Mouse (Mus musculus) heart, embryonic 15.5 days (tissue): Measurements from ENCODE around the gene Ssc5d. TPM values are rescaled to one million over a fixed set of nuclear protein-coding genes. Genes with fewer than 3 reads are reported as not detected.
"Not testable (repeated sequence)": the region's sequence is repeated elsewhere in the genome, so short reads cannot be mapped to it uniquely, and the experiment has no call there.

Source experiments
- ATAC-seq: fragments of 200-750 bp; cut with Nextera tagmentation; replicated peaks from 2 replicates; pipeline ENCODE4 v1.8.0; 2017; ENCODE audit warnings: low read depth, moderate TSS enrichment; ENCODE audit not compliant: insufficient number of reproducible peaks, insufficient read depth, low FRiP score
- H3K27ac ChIP-seq: fragments of 300-500 bp; sonication (generic); 2 replicates; pipeline ENCODE4 v1.5.1; 2015; ENCODE audit warnings: mild to moderate bottlenecking, inconsistent platforms
- H3K27me3 ChIP-seq: fragments of 300-500 bp; sonication (generic); 2 replicates; pipeline ENCODE4 v1.6.1; 2015; ENCODE audit warnings: inconsistent platforms
- H3K36me3 ChIP-seq: fragments of 300-500 bp; sonication (generic); 2 replicates; pipeline ENCODE4 v1.6.1; 2015; ENCODE audit warnings: mild to moderate bottlenecking, inconsistent platforms
- H3K4me1 ChIP-seq: fragments of 300-500 bp; sonication (generic); replicated peaks from 2 replicates; pipeline ENCODE4 v1.6.1; 2015; ENCODE audit warnings: inconsistent platforms
- H3K4me2 ChIP-seq: fragments of 300-500 bp; sonication (generic); 2 replicates; pipeline ENCODE4 v1.6.1; 2015; ENCODE audit warnings: inconsistent platforms, mild to moderate bottlenecking, moderate library complexity
- H3K4me3 ChIP-seq: fragments of 300-500 bp; sonication (generic); 2 replicates; pipeline ENCODE4 v1.5.1; 2015; ENCODE audit warnings: mild to moderate bottlenecking, inconsistent platforms
- H3K9ac ChIP-seq: fragments of 300-500 bp; sonication (generic); 2 replicates; pipeline ENCODE4 v1.6.1; 2015; ENCODE audit warnings: mild to moderate bottlenecking, inconsistent platforms
- H3K9me3 ChIP-seq: fragments of 300-500 bp; sonication (generic); replicated peaks from 2 replicates; pipeline ENCODE4 v1.6.1; 2016; ENCODE audit warnings: inconsistent platforms
- WGBS: fragments of 180-500 bp; shearing (Covaris S2); methylation state at CpG from one replicate; pipeline ENCODE4 v1.1.7; 2015; ENCODE audit warnings: mixed read lengths; 5-methylcytosine and 5-hydroxymethylcytosine counted together
- polyA plus RNA-seq: library from polyadenylated mRNA; unstranded; fragments of >200 nt; fragmentation: Nextera tagmentation; extraction: Ambion mirVana; gene quantifications from 2 replicates; pipeline ENCODE4 v1.2.1, GENCODE M21; 2015

Gene Ssc5d
- polyA plus RNA-seq = 2.6 and 3.3 TPM in 2 replicates

GRCm38 (mm10) chr7:4925441-4926381 lies at the start of gene Ssc5d:
Gene Ssc5d (plus strand): TSS chr7:4925785.
- no peak within 1 kb of the TSS for H3K9ac ChIP-seq
- H3K27ac ChIP-seq = peak within 1 kb of the TSS; percentile 75
- H3K9me3 ChIP-seq = no peaks in the 10 kb centered on the region
- 10% methylated on average over 6 of the region's 6 CpGs for WGBS
- peak; percentile 31 for ATAC-seq
- H3K4me1 ChIP-seq = peaks cover 58% of the 10 kb centered on the region
- H3K4me2 ChIP-seq = no peak within 1 kb of the TSS; the same call in 1 of the 2 replicates
- peaks cover 3% of the 10 kb centered on the region; the same call in 1 of the 2 replicates for H3K36me3 ChIP-seq
- H3K4me3 ChIP-seq = no peak within 1 kb of the TSS
- H3K27me3 ChIP-seq = no peaks in the 10 kb centered on the region

- WGBS = 1% methylated on average over 22 of the region's 22 CpGs
- H3K27ac ChIP-seq = peak within 1 kb of the TSS; percentile 63
These were observed 48.8 kb upstream of the Ssc5d start, which contains the start of gene Isoc2a for GRCm38 (mm10) chr7:4876753-4877221. Gene Isoc2a (plus strand): TSS chr7:4877153.

GRCm38 (mm10) chr7:4877226-4877625 lies 48.4 kb upstream of the Ssc5d start:
- Histone ChIP-seq H3K36me3 (no peaks in the 10 kb centered on the region), H3K4me2 (peak overlapping the region; percentile 87), H3K4me1 (peaks cover 16% of the 10 kb centered on the region), H3K9ac (peak overlapping the region; percentile 63), H3K27me3 (no peaks in the 10 kb centered on the region), H3K9me3 (no peaks in the 10 kb centered on the region), H3K27ac (peak overlapping the region; percentile 63), H3K4me3 (peak overlapping the region; percentile 62)
- ATAC-seq = peak; percentile 5; the same call in 1 of the 2 replicates
- WGBS = 10% methylated on average over 11 of the region's 11 CpGs

More at GRCm38 (mm10) chr7:4876753-4877221, 48.8 kb upstream of the Ssc5d start, which contains the start of gene Isoc2a:
- H3K36me3 ChIP-seq = no peaks in the 10 kb centered on the region
- ATAC-seq = peak; percentile 100
- no peaks in the 10 kb centered on the region for H3K27me3 ChIP-seq
- peak within 1 kb of the TSS; percentile 62 for H3K4me3 ChIP-seq
- peak within 1 kb of the TSS; percentile 63 for H3K9ac ChIP-seq
- peak within 1 kb of the TSS; percentile 87 for H3K4me2 ChIP-seq
- no peaks in the 10 kb centered on the region for H3K9me3 ChIP-seq
- peaks cover 16% of the 10 kb centered on the region for H3K4me1 ChIP-seq

GRCm38 (mm10) chr7:4878186-4878585 lies 47.4 kb upstream of the Ssc5d start:
- no peak for ATAC-seq
- Histone ChIP-seq H3K9ac (no peak overlapping the region), H3K4me2 (no peak overlapping the region)

GRCm38 (mm10) chr7:4879036-4879435 lies 46.5 kb upstream of the Ssc5d start:
- H3K27ac ChIP-seq, ATAC-seq, H3K36me3 ChIP-seq, H3K9me3 ChIP-seq, H3K9ac ChIP-seq, H3K4me2 ChIP-seq, H3K4me3 ChIP-seq, H3K27me3 ChIP-seq: not testable (repeated sequence)
- WGBS = 94% methylated on average over 1 of the region's 1 CpGs
- H3K4me1 ChIP-seq = peaks cover 16% of the 10 kb centered on the region

More at GRCm38 (mm10) chr7:4878186-4878585, 47.4 kb upstream of the Ssc5d start:
- Histone ChIP-seq H3K27ac (no peak overlapping the region), H3K9me3 (no peaks in the 10 kb centered on the region), H3K27me3 (no peaks in the 10 kb centered on the region), H3K4me3 (0 out of 2 replicates have a peak overlapping the region, but pooled peaks have one; percentile 62), H3K4me1 (peaks cover 16% of the 10 kb centered on the region), H3K36me3 (no peaks in the 10 kb centered on the region)

- H3K4me1 ChIP-seq = no peaks in the 10 kb centered on the region
- no peak overlapping the region for H3K4me2 ChIP-seq
- 57% methylated on average over 4 of the region's 4 CpGs for WGBS
These were observed 38.9 kb upstream of the Ssc5d start for GRCm38 (mm10) chr7:4886680-4887079.

GRCm38 (mm10) chr7:4895186-4895585 lies 30.4 kb upstream of the Ssc5d start:
- Histone ChIP-seq H3K9me3 (no peaks in the 10 kb centered on the region), H3K9ac (no peak overlapping the region), H3K4me3 (no peak overlapping the region), H3K36me3 (no peaks in the 10 kb centered on the region), H3K4me2 (no peak overlapping the region), H3K27me3 (no peaks in the 10 kb centered on the region), H3K4me1 (peaks cover 10% of the 10 kb centered on the region), H3K27ac (no peak overlapping the region)
- no peak for ATAC-seq
- 53% methylated on average over 11 of the region's 11 CpGs for WGBS

More at GRCm38 (mm10) chr7:4886680-4887079, 38.9 kb upstream of the Ssc5d start:
- Histone ChIP-seq H3K4me3 (no peak overlapping the region), H3K27me3 (no peaks in the 10 kb centered on the region), H3K36me3 (no peaks in the 10 kb centered on the region), H3K9me3 (no peaks in the 10 kb centered on the region), H3K27ac (no peak overlapping the region), H3K9ac (no peak overlapping the region)
- no peak for ATAC-seq

GRCm38 (mm10) chr7:4898851-4899648 lies 26.5 kb upstream of the Ssc5d start:
- H3K4me3 ChIP-seq = peak overlapping the region; percentile 43
- peak overlapping the region; percentile 37 for H3K9ac ChIP-seq
- peak; percentile 37 for ATAC-seq
- no peaks in the 10 kb centered on the region for H3K9me3 ChIP-seq
- H3K27me3 ChIP-seq = no peaks in the 10 kb centered on the region
- peak overlapping the region; percentile 69 for H3K4me2 ChIP-seq
- peaks cover 13% of the 10 kb centered on the region for H3K4me1 ChIP-seq
- H3K36me3 ChIP-seq = no peaks in the 10 kb centered on the region
- 20% methylated on average over 16 of the region's 18 CpGs for WGBS
- no peak overlapping the region for H3K27ac ChIP-seq

- H3K4me1 ChIP-seq = peaks cover 13% of the 10 kb centered on the region
- H3K27me3 ChIP-seq = no peaks in the 10 kb centered on the region
- H3K4me2 ChIP-seq = peak overlapping the region; percentile 69
- H3K27ac ChIP-seq = peak overlapping the region; percentile 79
- H3K9me3 ChIP-seq = no peaks in the 10 kb centered on the region
- ATAC-seq = peak; percentile 64
- peak overlapping the region; percentile 43 for H3K4me3 ChIP-seq
- peak overlapping the region; percentile 37 for H3K9ac ChIP-seq
- no peaks in the 10 kb centered on the region for H3K36me3 ChIP-seq
- 4% methylated on average over 19 of the region's 19 CpGs for WGBS
These were observed 25.7 kb upstream of the Ssc5d start for GRCm38 (mm10) chr7:4899649-4900522.

GRCm38 (mm10) chr7:4900523-4900851 lies 25.1 kb upstream of the Ssc5d start:
- Histone ChIP-seq H3K4me2 (peak overlapping the region; percentile 69), H3K36me3 (no peaks in the 10 kb centered on the region), H3K4me1 (peaks cover 13% of the 10 kb centered on the region), H3K27me3 (no peaks in the 10 kb centered on the region), H3K27ac (peak overlapping the region; percentile 79), H3K9me3 (no peaks in the 10 kb centered on the region), H3K4me3 (peak overlapping the region; percentile 43), H3K9ac (0 out of 2 replicates have a peak overlapping the region, but pooled peaks have one; percentile 33)
- WGBS = 17% methylated on average over 11 of the region's 11 CpGs
- no peak for ATAC-seq
